Mouse (Mus musculus) left cerebral cortex, postnatal 4 days (tissue): ENCODE measurements at regions not wholly inside any gene's neighbourhood (a gene's known extent, or its start where the extent isn't known, plus 50 kb on each side); places are given as distances from the start of the nearest gene placed in this dataset.

Experiments
- DNase-seq: peaks from one replicate; pipeline ENCODE4 v3.0.0-alpha.2; 2022
- intact Hi-C: fragments of 180-260 bp; cut with DNase I; formaldehyde crosslinking; loops from one replicate; pipeline ENCODE4 v1.15.1; 2025

- DNase-seq: no peak
- intact Hi-C loops: no loop called here
Measured at GRCm38 (mm10) chr6:109370286-109370685, 541.8 kb downstream of the Edem1 start.

GRCm38 (mm10) chr6:109371931-109372330, 543.5 kb downstream of the Edem1 start:
- intact Hi-C loops: no loop called here
- no peak for DNase-seq

DNA sequence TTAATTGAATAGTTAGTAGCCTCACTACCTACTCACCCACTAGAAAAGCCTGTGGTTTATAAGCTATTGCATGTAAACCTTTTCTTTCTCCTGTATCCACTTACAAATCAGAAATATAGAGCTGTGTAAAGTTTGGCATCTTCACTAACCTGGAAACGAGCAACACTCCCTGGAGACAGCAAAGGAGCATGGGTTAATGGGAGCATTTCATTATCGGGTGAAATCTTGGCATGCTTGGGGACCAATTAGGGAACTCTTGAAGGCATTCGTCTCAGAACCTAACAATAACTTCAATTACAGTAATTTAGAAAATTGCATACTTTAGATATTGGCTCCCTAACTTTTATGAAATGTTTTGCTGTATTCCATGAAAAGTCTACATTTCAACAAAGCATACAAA, 558.8 kb downstream of the Edem1 start:
- intact Hi-C loops: no loop called here
- DNase-seq: no peak

GRCm38 (mm10) chr6:109389781-109390180, 561.3 kb downstream of the Edem1 start:
- intact Hi-C loops: no loop called here
- DNase-seq: no peak

- DNase-seq: peak; percentile 1
- intact Hi-C loops: no loop called here
Measured at GRCm38 (mm10) chr6:109398690-109399089, 570.2 kb downstream of the Edem1 start.

GRCm38 (mm10) chr6:109419505-109420239, 591.2 kb downstream of the Edem1 start:
- no peak for DNase-seq
- intact Hi-C loops: no loop called here

GRCm38 (mm10) chr6:109433596-109433995, 605.2 kb downstream of the Edem1 start:
- intact Hi-C loops: no loop called here
- peak; percentile 55 for DNase-seq
